Mouse (Mus musculus): ENCODE data around the gene Tubg2. TPM values are rescaled to one million over a fixed set of nuclear protein-coding genes. Genes with fewer than 3 reads are reported as not detected.
A peak's percentile ranks its signal among the peaks of the same experiment; 100 is the strongest.

Tubg2 gene
- polyA plus RNA-seq, 1 experiment from 2014 or later: 10.4 TPM

DNA sequence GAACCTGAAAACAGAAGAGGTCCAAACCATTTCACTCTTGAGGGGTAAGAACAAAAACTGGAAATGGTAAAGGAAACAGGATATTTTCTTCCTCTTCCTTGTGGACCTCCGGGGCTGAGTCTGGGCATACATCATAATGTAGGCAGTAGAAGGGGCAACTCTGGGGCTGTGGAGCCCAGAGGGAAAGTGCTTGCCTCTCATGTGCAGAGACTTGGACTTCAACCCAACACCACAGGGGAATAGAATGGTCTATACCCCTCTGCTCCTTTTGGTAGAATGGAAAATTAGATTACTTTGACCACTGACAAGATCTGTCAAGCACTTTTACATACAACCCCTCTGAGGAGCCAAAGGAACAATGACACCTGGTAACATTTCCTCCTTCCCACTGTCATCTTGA is 39.4 kb downstream of the Tubg2 start:
- H3K9me3 ChIP-seq (replicated peaks): no peaks in the 10 kb centered on the region

DNA sequence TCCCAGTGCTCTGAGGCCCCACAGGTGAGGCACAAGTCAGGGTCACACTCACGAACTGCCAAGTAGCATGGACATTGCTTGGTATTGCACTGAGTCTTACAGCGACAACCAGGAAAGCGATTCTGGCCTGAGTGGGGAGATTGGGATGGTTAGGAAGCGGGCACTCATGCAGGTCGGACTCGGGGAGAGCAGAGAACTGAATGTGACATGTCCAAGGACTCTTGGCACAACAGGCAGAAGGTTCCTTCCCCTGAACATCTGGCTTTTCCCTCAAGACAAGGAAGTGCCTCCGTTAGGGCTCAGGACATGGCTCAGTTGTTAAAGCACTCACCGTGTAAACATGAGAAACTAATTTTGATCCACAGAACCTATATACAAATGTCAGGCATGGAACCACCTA is 39.9 kb downstream of the Tubg2 start:
- H3K9ac ChIP-seq: no peak overlapping the region
- no peaks in the 10 kb centered on the region for H3K9me3 ChIP-seq (replicated peaks)
- no peak for ATAC-seq (ENCODE audit: low FRiP score)
- H3K4me3 ChIP-seq: no peak overlapping the region
- H3K36me3 ChIP-seq: peaks cover 43% of the 10 kb centered on the region
- H3K4me2 ChIP-seq (replicated peaks): no peak overlapping the region
- 86% methylated on average over 8 of the region's 8 CpGs for WGBS
- H3K4me1 ChIP-seq: peaks cover 5% of the 10 kb centered on the region
- H3K27me3 ChIP-seq: no peaks in the 10 kb centered on the region
- no peak overlapping the region for H3K27ac ChIP-seq

More for the DNA sequence above, 39.4 kb downstream of the Tubg2 start:
- Histone ChIP-seq H3K36me3 (peaks cover 38% of the 10 kb centered on the region), H3K4me3 (no peak overlapping the region), H3K9ac (no peak overlapping the region), H3K4me1 (peaks cover 9% of the 10 kb centered on the region), H3K27ac (no peak overlapping the region), H3K4me2 (replicated peaks) (no peak overlapping the region), H3K27me3 (no peaks in the 10 kb centered on the region)
- no peak for ATAC-seq (ENCODE audit: low FRiP score)
- WGBS: 100% methylated on average over 1 of the region's 1 CpGs

DNA sequence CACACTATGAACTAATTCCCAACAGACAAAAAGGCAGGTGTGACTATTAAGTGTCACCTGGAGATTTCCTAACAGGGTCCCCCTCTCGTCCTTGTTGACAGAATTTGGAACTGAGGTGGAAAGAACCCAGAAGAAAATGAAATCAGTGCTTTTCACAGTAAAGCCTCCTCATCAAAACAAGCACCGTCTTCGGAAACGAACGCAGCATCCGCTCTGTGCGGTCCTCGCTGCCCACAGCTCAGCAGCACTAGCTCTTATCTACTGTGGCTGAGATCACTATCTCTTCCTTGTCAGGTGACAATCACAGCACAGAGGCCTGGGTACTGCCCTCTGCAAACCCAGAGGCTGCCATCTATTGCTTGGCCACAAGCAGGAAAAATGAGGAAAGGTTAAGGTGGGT is 40.5 kb downstream of the Tubg2 start:
- H3K4me2 ChIP-seq (replicated peaks): no peak overlapping the region
- no peaks in the 10 kb centered on the region for H3K9me3 ChIP-seq (replicated peaks)
- 90% methylated on average over 8 of the region's 8 CpGs for WGBS
- ATAC-seq (ENCODE audit: low FRiP score): no peak
- no peak overlapping the region for H3K9ac ChIP-seq
- H3K4me1 ChIP-seq: peaks cover 5% of the 10 kb centered on the region; the same call in 1 of the 2 replicates
- peaks cover 44% of the 10 kb centered on the region for H3K36me3 ChIP-seq
- H3K27me3 ChIP-seq: no peaks in the 10 kb centered on the region
- no peak overlapping the region for H3K4me3 ChIP-seq
- no peak overlapping the region for H3K27ac ChIP-seq

DNA sequence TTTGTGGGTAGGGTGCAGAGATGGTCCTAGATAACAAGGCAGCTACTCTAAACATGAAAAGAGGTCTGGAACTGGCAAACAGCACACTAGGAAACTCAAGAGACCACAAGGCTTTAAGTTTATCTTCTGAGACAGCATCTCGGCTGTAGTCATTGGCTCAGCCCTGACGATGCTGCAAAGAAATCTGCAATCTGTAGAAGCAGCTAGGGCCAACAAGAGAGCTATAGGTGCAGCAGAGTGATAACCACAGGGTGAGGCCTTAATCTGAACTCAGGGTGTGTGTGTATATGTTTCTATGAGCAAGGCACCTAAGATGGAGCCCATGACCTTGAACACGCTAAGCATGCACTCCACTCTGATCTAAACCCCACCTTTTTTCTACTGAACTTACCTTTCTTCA is 43.8 kb downstream of the Tubg2 start:
- H3K9ac ChIP-seq: no peak overlapping the region
- H3K4me3 ChIP-seq: no peak overlapping the region
- H3K27me3 ChIP-seq: no peaks in the 10 kb centered on the region
- no peaks in the 10 kb centered on the region for H3K4me1 ChIP-seq
- 93% methylated on average over 3 of the region's 3 CpGs for WGBS
- no peak overlapping the region for H3K27ac ChIP-seq
- ATAC-seq (ENCODE audit: low FRiP score): no peak
- H3K36me3 ChIP-seq: peaks cover 49% of the 10 kb centered on the region
- H3K4me2 ChIP-seq (replicated peaks): no peak overlapping the region
- H3K9me3 ChIP-seq (replicated peaks): no peaks in the 10 kb centered on the region

DNA sequence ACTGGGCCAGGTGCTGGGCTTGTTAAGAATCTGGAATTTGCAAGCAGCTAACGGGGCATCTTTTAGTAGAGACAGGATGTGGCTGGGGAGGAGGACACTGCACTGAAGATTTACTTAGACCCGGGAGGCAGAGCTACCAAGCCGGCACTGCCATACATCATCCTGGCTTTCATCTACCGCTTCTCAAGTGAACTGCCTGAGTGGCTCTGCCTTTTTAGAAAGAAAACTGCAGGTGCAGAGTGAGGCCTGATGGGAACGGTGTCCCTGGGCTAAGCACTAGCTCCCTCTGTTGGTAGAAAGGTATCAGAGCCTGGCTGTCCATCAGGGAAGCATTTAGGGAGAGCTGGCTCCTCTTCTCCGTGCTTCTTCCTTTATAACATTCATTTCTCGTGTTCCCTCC is 45.3 kb downstream of the Tubg2 start:
- Histone ChIP-seq H3K4me1 (no peaks in the 10 kb centered on the region), H3K9ac (peak overlapping the region; percentile 29; the same call in 1 of the 2 replicates), H3K36me3 (peaks cover 46% of the 10 kb centered on the region)

More for the DNA sequence above, 45.3 kb downstream of the Tubg2 start:
- H3K4me3 ChIP-seq: no peak overlapping the region
- no peaks in the 10 kb centered on the region for H3K27me3 ChIP-seq
- no peaks in the 10 kb centered on the region for H3K9me3 ChIP-seq (replicated peaks)
- H3K4me2 ChIP-seq (replicated peaks): no peak overlapping the region
- 27% methylated on average over 7 of the region's 7 CpGs for WGBS
- no peak overlapping the region for H3K27ac ChIP-seq
- no peak for ATAC-seq (ENCODE audit: low FRiP score)

Small RNA genes lying within 50 kb of the gene (microRNA-seq; reads per million reads assigned to microRNA genes)
- not detected for gene Gm27626

Other genes starting within 250 kb of the Tubg2 start
- gene Stat3, start 216.4 kb upstream of the Tubg2 start, polyA plus RNA-seq (2016; fragmentation: Nextera tagmentation; extraction: Ambion mirVana): 41.4 and 47.4 TPM in 2 replicates
- 51.4 and 63.2 TPM in 2 replicates for gene Cavin1, start 185.0 kb upstream of the Tubg2 start, polyA plus RNA-seq (2016; fragmentation: Nextera tagmentation; extraction: Ambion mirVana)
- gene Atp6v0a1, start 146.5 kb upstream of the Tubg2 start, polyA plus RNA-seq (2016; fragmentation: Nextera tagmentation; extraction: Ambion mirVana): 70.2 and 74.1 TPM in 2 replicates
- 13.3 and 13.7 TPM in 2 replicates for gene Naglu, start 85.9 kb upstream of the Tubg2 start, polyA plus RNA-seq (2016; fragmentation: Nextera tagmentation; extraction: Ambion mirVana)
- gene Hsd17b1, start 77.5 kb upstream of the Tubg2 start, polyA plus RNA-seq (2016; fragmentation: Nextera tagmentation; extraction: Ambion mirVana): 0.23 and 0.26 TPM in 2 replicates
- gene Coasy, start 73.3 kb upstream of the Tubg2 start, polyA plus RNA-seq (2016; fragmentation: Nextera tagmentation; extraction: Ambion mirVana): 45.6 and 51.2 TPM in 2 replicates
- gene Mlx, start 68.6 kb upstream of the Tubg2 start, polyA plus RNA-seq (2016; fragmentation: Nextera tagmentation; extraction: Ambion mirVana): 62.1 and 62.4 TPM in 2 replicates
- gene Psmc3ip, start 60.5 kb upstream of the Tubg2 start, polyA plus RNA-seq (2016; fragmentation: Nextera tagmentation; extraction: Ambion mirVana): 30.5 and 34.3 TPM in 2 replicates
- 23.2 and 25.1 TPM in 2 replicates for gene Retreg3, start 36.0 kb upstream of the Tubg2 start, polyA plus RNA-seq (2016; fragmentation: Nextera tagmentation; extraction: Ambion mirVana)
- gene Tubg1, start 36.0 kb upstream of the Tubg2 start, polyA plus RNA-seq (2016; fragmentation: Nextera tagmentation; extraction: Ambion mirVana): 81.6 and 83.2 TPM in 2 replicates
- gene Cntnap1, start 14.6 kb downstream of the Tubg2 start, polyA plus RNA-seq (2016; fragmentation: Nextera tagmentation; extraction: Ambion mirVana): 0.97 and 1.2 TPM in 2 replicates
- 14.3 and 15.4 TPM in 2 replicates for gene Plekhh3, start 15.4 kb downstream of the Tubg2 start, polyA plus RNA-seq (2016; fragmentation: Nextera tagmentation; extraction: Ambion mirVana)
- gene Ccr10, start 19.5 kb downstream of the Tubg2 start, polyA plus RNA-seq (2016; fragmentation: Nextera tagmentation; extraction: Ambion mirVana): 0.23 and 0.61 TPM in 2 replicates
- 17.3 and 18.5 TPM in 2 replicates for gene Ezh1, start 70.6 kb downstream of the Tubg2 start, polyA plus RNA-seq (2016; fragmentation: Nextera tagmentation; extraction: Ambion mirVana)
- 60.1 and 62.2 TPM in 2 replicates for gene Ramp2, start 90.1 kb downstream of the Tubg2 start, polyA plus RNA-seq (2016; fragmentation: Nextera tagmentation; extraction: Ambion mirVana)
- gene Vps25, start 97.8 kb downstream of the Tubg2 start, polyA plus RNA-seq (2016; fragmentation: Nextera tagmentation; extraction: Ambion mirVana): 90.9 and 97.4 TPM in 2 replicates
- 8.5 and 9.5 TPM in 2 replicates for gene Wnk4, start 104.7 kb downstream of the Tubg2 start, polyA plus RNA-seq (2016; fragmentation: Nextera tagmentation; extraction: Ambion mirVana)
- 1.5 TPM in 2 replicates for gene Cntd1, start 123.1 kb downstream of the Tubg2 start, polyA plus RNA-seq (2016; fragmentation: Nextera tagmentation; extraction: Ambion mirVana)
- 195 and 210 TPM in 2 replicates for gene Coa3, start 123.2 kb downstream of the Tubg2 start, polyA plus RNA-seq (2016; fragmentation: Nextera tagmentation; extraction: Ambion mirVana)
- 154 and 158 TPM in 2 replicates for gene Becn1, start 146.4 kb downstream of the Tubg2 start, polyA plus RNA-seq (2016; fragmentation: Nextera tagmentation; extraction: Ambion mirVana)
- gene Psme3, start 160.3 kb downstream of the Tubg2 start, polyA plus RNA-seq (2016; fragmentation: Nextera tagmentation; extraction: Ambion mirVana): 157 and 169 TPM in 2 replicates
- 2.4 and 3.5 TPM in 2 replicates for gene Aoc2, start 169.2 kb downstream of the Tubg2 start, polyA plus RNA-seq (2016; fragmentation: Nextera tagmentation; extraction: Ambion mirVana)
- gene Aoc3, start 174.7 kb downstream of the Tubg2 start, polyA plus RNA-seq (2016; fragmentation: Nextera tagmentation; extraction: Ambion mirVana): 0.07 TPM in 1 of 2 replicates, not detected in the other
- gene G6pc, start 211.7 kb downstream of the Tubg2 start, polyA plus RNA-seq (2016; fragmentation: Nextera tagmentation; extraction: Ambion mirVana): not detected in 2 replicates

Measured in hindbrain, embryonic 12.5 days (tissue).